Mouse (Mus musculus): Measurements from ENCODE around the gene Guk1.

Guk1 gene

GRCm38 (mm10) chr11:59210020-59210419, 18.0 kb upstream of the Guk1 start:
- DNase-seq (ENCODE audit: low spot score) = no peak

DNA sequence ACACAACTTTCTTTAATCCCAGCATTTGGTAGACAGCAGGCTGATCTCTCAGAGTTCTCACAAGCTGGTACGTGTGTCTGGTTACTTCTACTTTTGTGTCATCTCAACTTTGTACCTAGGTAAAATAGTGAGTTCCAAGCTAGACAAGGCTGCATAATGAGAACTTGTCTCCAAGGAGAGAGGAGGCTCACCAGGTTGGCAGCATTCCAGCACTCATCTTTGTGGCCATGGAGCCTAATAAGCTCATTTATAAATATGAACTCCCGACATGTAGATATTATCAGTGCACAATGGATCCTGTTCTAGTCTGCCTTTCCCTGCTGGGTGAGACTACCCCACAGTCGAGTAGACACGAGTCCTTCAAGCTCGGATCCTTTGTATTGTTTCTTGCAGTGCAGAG, 17.6 kb upstream of the Guk1 start:
- no peak for DNase-seq (ENCODE audit: low spot score)

DNA sequence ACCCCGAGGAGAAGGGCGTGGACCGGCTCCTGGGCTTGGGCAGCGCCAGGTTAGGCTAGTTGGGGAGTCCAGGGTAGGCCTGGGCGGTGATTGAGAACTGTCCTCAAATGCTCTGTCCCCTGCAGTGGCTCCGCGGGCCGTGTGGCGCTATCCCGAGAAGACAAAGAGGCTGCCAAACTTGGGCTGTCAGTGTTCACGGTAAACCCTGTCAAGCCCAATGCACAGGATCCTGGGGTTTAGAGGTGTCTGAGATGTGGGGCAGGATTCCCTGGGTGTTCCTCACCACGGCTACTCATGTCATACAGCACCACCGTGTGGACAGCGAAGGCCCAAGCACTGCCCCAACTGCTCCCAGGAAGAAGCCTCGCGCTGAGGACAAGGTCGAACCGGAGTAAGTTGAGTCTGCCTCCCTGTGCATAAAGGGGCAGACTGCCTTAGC, 17.0 kb upstream of the Guk1 start:
- peak; percentile 53 for DNase-seq (ENCODE audit: low spot score)

- DNase-seq (ENCODE audit: low spot score) = peak; percentile 90
Measured at GRCm38 (mm10) chr11:59208153-59208831, 16.3 kb upstream of the Guk1 start, which contains the start of gene 2310033P09Rik. 2310033P09Rik (plus strand) TSS chr11:59208321.

- DNase-seq (ENCODE audit: low spot score) = peak; percentile 96
Measured at GRCm38 (mm10) chr11:59202081-59202995, 10.3 kb upstream of the Guk1 start, which contains the start of gene Mrpl55. Mrpl55 (plus strand) TSS chr11:59202486.

- DNase-seq (ENCODE audit: low spot score) = no peak
Measured at GRCm38 (mm10) chr11:59201216-59202002, 9.4 kb upstream of the Guk1 start.

GRCm38 (mm10) chr11:59196230-59196629, 4.2 kb upstream of the Guk1 start:
- no peak for DNase-seq (ENCODE audit: low spot score)

DNA sequence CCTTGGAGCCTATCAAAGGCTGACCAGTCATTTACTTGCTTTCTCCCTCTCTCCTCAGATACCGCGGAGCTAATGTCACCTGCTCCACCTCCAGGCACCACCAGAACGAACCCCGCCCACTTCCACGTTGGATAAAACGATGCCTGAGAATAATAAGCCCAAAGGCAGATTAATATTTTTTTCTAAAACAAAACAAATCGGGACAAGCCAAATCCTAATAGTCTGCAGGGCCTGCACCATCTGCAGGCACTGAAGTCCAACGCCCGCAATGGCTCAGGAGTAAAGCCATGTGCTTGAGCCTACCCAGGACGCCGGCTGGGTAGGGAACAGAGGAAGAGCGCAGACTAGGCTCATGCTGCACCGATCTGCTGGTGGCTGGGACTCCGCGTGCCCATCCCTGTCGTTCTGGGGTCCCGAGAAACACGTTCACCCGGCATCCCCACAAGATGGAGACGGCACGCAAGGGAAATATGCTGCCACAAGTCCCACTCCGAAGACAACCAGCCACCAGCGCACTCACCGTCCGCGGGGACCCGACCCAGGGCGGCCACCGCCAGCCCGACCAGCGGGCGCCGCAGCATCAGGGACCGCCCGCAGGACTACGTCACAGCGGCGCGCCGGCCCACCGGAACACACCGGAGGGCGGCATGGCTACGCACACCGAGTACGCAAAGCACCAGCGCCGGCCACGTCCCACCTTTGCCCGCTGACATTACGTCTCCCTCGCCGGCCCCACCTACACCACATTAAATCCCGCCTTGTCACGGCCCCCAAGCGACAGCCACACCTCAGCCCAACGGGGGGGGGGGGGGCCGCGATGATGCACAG, 567 bp downstream of the Guk1 start:
- DNase-seq (ENCODE audit: low spot score) = peak; percentile 85

DNA sequence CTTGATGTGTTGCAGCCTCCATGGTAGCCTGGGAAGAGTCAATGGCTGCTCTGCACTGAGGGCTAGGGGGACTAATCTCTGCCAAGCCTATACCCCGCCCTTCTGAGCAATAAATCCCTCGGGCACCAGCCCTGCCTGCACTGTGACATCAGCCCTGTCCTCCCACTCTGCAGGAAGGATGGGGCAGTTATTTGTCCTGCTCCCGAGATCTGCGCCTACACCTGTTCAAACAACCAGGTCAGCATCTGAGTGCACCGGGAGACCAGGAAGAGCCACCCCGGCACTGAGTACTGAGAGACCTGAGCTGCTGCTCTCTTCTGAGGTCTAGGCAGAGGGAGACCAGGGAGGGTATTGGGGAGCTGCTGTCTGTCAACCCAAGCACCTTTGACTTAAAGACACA, 4.3 kb downstream of the Guk1 start:
- no peak for DNase-seq (ENCODE audit: low spot score)

DNA sequence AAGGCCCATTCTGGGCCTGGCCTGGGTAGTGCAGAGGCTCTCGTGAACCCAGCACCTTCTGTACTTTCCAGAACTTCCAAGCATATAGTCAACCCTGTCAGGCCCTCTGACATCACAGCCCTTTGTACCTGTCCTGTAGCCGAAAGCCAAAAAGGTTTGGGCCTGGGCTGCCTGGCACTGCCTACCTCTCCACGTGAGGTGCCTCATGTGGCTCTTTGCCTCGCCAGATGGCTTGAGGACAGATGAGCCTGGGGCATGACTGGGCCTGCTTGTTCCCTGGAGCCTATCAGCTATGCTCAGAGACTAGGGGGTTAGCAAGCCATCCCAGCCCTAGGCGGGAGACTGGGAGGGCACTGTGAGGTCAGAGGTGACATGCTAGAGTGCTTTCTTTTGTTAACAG, 6.5 kb downstream of the Guk1 start:
- DNase-seq (ENCODE audit: low spot score) = no peak

GRCm38 (mm10) chr11:59183821-59184220, 8.2 kb downstream of the Guk1 start:
- DNase-seq (ENCODE audit: low spot score) = peak; percentile 38

DNA sequence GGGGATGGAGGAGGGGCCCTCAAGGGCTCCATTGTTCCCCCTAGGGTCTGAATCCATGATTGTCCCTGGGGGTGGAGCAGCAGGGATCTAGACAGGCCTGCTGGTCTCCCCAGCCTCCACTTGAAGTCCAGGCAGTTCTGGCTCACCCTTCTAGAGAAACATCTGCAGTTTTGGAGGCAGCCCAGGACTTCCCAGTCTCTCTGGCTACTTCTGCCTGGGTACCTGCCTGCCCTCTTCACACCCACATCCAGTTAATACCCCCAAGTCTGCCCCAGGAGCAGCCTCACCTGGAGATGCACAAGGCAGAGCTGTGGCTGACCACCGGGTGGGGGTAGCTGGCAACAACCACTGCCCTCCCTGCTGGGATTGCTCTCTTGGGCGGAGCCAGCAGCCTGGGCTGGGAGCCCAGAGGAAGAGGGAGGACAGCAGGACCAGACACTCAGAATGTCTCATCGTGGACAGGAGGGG, 9.1 kb downstream of the Guk1 start, which contains the start of gene Gjc2:
Gjc2 (minus strand) TSS at position 350 of the 468 bp plus-strand sequence.
- DNase-seq (ENCODE audit: low spot score) = peak; percentile 65

- DNase-seq (ENCODE audit: low spot score) = no peak
Measured at GRCm38 (mm10) chr11:59176921-59177320, 15.1 kb downstream of the Guk1 start.

- no peak for DNase-seq (ENCODE audit: low spot score)
Measured at GRCm38 (mm10) chr11:59176475-59176874, 15.5 kb downstream of the Guk1 start.

GRCm38 (mm10) chr11:59174189-59174838, 17.7 kb downstream of the Guk1 start:
- no peak for DNase-seq (ENCODE audit: low spot score)

GRCm38 (mm10) chr11:59170549-59170948, 21.5 kb downstream of the Guk1 start:
- no peak for DNase-seq (ENCODE audit: low spot score)

DNA sequence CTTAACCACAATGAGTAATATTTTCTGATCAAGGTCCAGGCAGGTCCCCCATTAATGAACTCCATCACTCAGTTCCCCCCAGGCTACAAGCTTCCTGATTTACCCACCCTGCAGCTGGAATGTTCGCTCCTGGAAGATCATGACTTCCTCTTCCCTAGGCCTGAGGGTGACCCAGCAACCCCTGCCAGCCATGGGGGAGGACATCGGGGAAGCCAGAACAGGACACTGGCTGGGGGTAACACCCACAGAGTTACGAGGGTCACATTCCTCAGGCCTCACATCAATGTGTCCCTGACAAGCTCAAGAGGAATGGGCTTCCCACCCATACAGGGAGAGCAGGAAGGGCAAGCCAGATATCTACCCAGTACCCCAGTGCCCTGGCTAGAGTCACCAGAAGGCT, 22.2 kb downstream of the Guk1 start:
- no peak for DNase-seq (ENCODE audit: low spot score)

GRCm38 (mm10) chr11:59165616-59166241, 26.3 kb downstream of the Guk1 start:
- DNase-seq (ENCODE audit: low spot score) = no peak

DNA sequence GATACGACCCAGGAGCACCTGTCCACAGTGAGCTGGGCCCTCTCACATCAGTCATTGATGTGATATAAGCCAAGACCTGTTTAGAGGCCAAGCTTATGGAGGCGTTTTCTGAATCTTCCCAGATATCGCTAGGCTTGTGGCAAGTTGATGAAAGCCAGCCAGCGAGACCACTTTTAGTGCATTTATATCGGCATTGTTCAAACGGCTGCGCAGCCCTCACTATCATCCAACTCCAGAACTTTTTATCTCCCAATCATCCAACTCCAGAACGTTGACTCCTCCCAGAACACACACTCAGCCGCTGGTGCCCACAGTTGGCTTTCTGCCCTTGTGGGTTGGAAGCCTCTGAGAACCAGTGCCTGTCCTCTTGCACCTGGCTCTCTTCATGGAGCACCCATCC, 27.6 kb downstream of the Guk1 start:
- DNase-seq (ENCODE audit: low spot score) = no peak

Data from urinary bladder, postnatal 25 days (tissue).